14 mouse cellular contexts compared by ENCODE assay signal in genomic region chr3:92485863-92486262, GRCm38 (mm10). TPM values are rescaled to one million over a fixed set of nuclear protein-coding genes. Genes with fewer than 3 reads are reported as not detected.
DNase-seq lines count a peak whose midpoint lies in the region; ATAC-seq and TF ChIP-seq lines count a peak whose summit lies in the region.
"Had no signal": no experiment of that assay in that cellular context is flagged by ENCODE, and none has a peak within 500 bp of the region (broad histone marks: within the 10 kb centered on the region; RNA-seq: fewer than 3 reads in every experiment).

Gene Sprr1a (minus strand): TSS chr3:92485895.

- no peaks in the 10 kb centered on the region for H3K4me1 ChIP-seq in kidney, adult 2 months (ENCODE audit: control insufficient read depth, insufficient read depth, low read length)
- H3K4me1 ChIP-seq in intestine, embryonic 15.5 days (replicated peaks): no peaks in the 10 kb centered on the region

- H3K4me2 ChIP-seq in intestine, embryonic 15.5 days (replicated peaks): no peak within 1 kb of the TSS

- no peaks in the 10 kb centered on the region for H3K36me3 ChIP-seq in kidney, adult 2 months (ENCODE audit: control insufficient read depth, insufficient read depth, low read length)
- H3K36me3 ChIP-seq in intestine, embryonic 15.5 days: no peaks in the 10 kb centered on the region

- H3K9ac ChIP-seq in intestine, embryonic 15.5 days: no peak within 1 kb of the TSS
- H3K9ac ChIP-seq: forebrain, postnatal 0 days had no signal

- no peak within 1 kb of the TSS for H3K27ac ChIP-seq in kidney, adult 2 months (ENCODE audit: insufficient read depth, low read depth, low read length)
- no peak within 1 kb of the TSS for H3K27ac ChIP-seq in intestine, embryonic 15.5 days

- no peak for DNase-seq in kidney, adult 2 months
- DNase-seq in kidney, postnatal 25 days: no peak
- DNase-seq in urinary bladder, adult 2 months (ENCODE audit: low spot score): no peak
- no peak for DNase-seq in urinary bladder, postnatal 25 days (ENCODE audit: low spot score)
- DNase-seq in T-cell, adult 2 months (ENCODE audit: low spot score): no peak
- DNase-seq in natural killer cell, adult 2 months (ENCODE audit: low spot score in 2 of 2): no peak
- no peak for DNase-seq in layer of hippocampus, adult 9-11 months
- DNase-seq: cerebellum, adult 9-11 months; forebrain, postnatal 0 days; gastrocnemius, postnatal 36 days; heart, postnatal 14 days had no signal

- H3K9me3 ChIP-seq in intestine, embryonic 15.5 days: no peaks in the 10 kb centered on the region

- TF ChIP-seq CTCF in kidney, adult 2 months (conservative IDR thresholded peaks at IDR 0.05; ENCODE audit: insufficient read depth, insufficient read length, low read depth, low read length): no peak

- TF ChIP-seq POLR2A in kidney, adult 2 months (IDR thresholded peaks at IDR 0.05; ENCODE audit: low read depth, low read length): no peak

- ATAC-seq in intestine, embryonic 15.5 days: peak; percentile 88
- ATAC-seq: forebrain, postnatal 0 days had no signal

- H3K27me3 ChIP-seq in kidney, adult 2 months (replicated peaks; ENCODE audit: control insufficient read depth, insufficient read depth, low read length): no peaks in the 10 kb centered on the region
- H3K27me3 ChIP-seq in intestine, embryonic 15.5 days (replicated peaks): no peaks in the 10 kb centered on the region

- H3K4me3 ChIP-seq in kidney, adult 2 months (ENCODE audit: insufficient read depth, low read depth, low read length): no peak within 1 kb of the TSS
- no peak within 1 kb of the TSS for H3K4me3 ChIP-seq in intestine, embryonic 15.5 days (replicated peaks)

RNA-seq across cellular contexts. Expression of gene Sprr1a, which starts in this region (rescaled TPM):
- 32.6 and 48.8 TPM in 2 replicates for polyA plus RNA-seq in kidney, adult 2 months (2012; rRNA removed)
- 1,821 and 2,005 TPM in 2 replicates for polyA plus RNA-seq in urinary bladder, adult 2 months (2012; rRNA removed)
- 1.1 and 1.2 TPM in 2 replicates for polyA plus RNA-seq in intestine, embryonic 15.5 days (2015; fragmentation: Nextera tagmentation; extraction: Ambion mirVana)
- polyA plus RNA-seq: forebrain, postnatal 0 days; liver, embryonic 16.5 days; neural tube, embryonic 11.5 days had no signal

Comparison
In these comparisons a context has a peak if more than half of its experiments do, and no peak if none do; other contexts are left out.
1. RNA of gene Sprr1a (polyA plus RNA-seq): 1,821 to 2,005 TPM in urinary bladder, adult 2 months; 32.6 to 48.8 TPM in kidney, adult 2 months and 1.1 to 1.2 TPM in intestine, embryonic 15.5 days; every median in the first group is over 10 times any median in the second.